Mouse (Mus musculus) left cerebral cortex, postnatal 36 days (tissue): ENCODE results near the gene Itpa. TPM values are rescaled to one million over a fixed set of nuclear protein-coding genes. Genes with fewer than 3 reads are reported as not detected.

Source experiments
- DNase-seq, 2 experiments: peaks; one replicate each; pipeline ENCODE4 v3.0.0; 2021 to 2022; ENCODE audit warnings: low spot score in 2 of 2, mixed read lengths in 1 of 2
- intact Hi-C: fragments of 180-260 bp; cut with DNase I; formaldehyde crosslinking; loops from one replicate; pipeline ENCODE4 v1.15.1; 2025
- total RNA-seq, 2 experiments: library from RNA; stranded (reverse); gene quantifications; 2 replicates each; pipeline ENCODE4 v1.2.3; 2021

Gene Itpa
- total RNA-seq, 2 experiments from 2014 or later, result 39.5 to 42.1 TPM

- no peak for DNase-seq
- intact Hi-C loops, result no loop called here
Measured at GRCm38 (mm10) chr2:130707057-130707456, 39.6 kb downstream of the Itpa start.

DNA sequence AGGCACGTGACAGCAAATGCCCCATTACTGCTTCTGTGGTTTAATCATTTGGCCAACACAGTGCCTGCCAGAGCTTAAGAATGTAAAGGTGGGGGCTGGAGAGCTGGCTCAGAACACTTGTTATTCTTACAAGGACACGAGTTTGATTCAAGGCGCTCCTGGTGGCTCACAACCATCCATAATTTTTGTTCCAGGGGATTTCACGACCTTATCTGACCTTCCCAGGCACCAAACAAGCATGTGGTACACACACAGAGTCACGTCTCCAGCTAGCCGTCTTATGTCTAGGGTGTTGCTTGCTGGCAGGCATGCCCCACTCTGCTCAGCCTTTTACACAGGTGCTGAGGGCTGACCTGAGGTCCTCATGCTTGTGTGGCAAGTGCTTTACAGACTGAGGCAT lies 50.5 kb downstream of the Itpa start:
- intact Hi-C loops, result no loop called here
- no peak for DNase-seq

GRCm38 (mm10) chr2:130724369-130724768 lies 57.0 kb downstream of the Itpa start:
- intact Hi-C loops, result no loop called here
- DNase-seq, result no peak

DNA sequence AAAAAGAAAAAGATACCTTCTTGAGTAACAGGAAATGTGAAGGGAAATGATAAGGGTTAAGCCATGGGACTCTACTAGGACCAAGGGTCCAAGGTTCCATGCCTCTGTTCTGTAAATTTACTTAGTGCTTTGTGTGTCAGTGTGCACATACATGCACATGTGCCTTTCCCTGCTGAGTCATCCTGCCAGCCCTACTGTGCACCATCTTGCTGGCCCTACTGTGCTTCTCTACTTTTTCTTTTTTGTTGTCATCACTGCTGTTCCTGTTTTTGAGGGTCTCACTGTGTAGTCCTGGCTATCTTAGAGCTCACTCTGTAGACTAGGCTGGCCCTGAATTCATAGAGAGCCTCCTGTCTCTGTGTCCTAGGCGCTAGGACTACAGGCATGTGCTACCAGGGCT lies 60.3 kb downstream of the Itpa start:
- intact Hi-C loops, result no loop called here
- DNase-seq, result no peak

DNA sequence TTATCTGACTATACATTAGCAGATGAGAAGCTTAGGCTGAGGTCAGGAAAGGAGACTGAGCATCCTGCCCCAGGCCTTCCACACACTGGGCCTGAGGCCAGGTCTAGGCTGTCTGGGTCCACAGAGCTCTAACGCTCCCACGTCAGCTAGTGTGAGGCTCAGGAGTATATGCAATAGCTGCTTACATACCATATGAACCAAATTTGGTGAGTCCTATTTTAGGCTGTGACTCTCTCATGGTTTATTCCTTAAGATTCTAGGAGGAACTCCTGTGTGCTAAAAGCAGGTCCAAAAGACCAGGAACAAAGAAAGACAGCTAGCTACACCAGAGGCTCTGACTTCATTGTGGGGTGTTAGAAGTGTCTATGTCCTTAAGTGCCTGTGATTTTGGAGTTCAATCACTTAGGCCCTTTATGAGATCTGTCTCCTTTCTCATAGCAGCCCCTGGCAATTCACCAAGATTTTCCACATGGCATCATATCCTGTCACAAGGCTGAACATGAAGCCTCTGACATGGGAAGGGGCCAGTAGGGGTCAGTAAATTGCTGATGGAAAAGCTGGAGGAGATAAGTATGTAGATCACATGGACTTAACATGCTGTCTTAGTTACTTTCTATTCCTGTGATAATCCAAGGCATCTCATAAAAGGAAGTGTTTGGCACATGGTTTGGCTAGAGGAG lies 61.6 kb downstream of the Itpa start:
- intact Hi-C loops, result no loop called here
- peak; percentile 28 to 34 for DNase-seq

GRCm38 (mm10) chr2:130730746-130731145 lies 63.3 kb downstream of the Itpa start:
- no peak for DNase-seq
- intact Hi-C loops, result no loop called here

Other genes starting within 250 kb of the Itpa start
- 10 to 100 TPM; 78.0 to 78.3 TPM for gene Vps16, start 243.3 kb upstream of the Itpa start, total RNA-seq
- 10 to 100 TPM; 26.0 to 28.8 TPM for gene Pced1a, start 242.9 kb upstream of the Itpa start, total RNA-seq
- 100 to 1,000 TPM; 239 to 240 TPM for gene Ptpra, start 217.3 kb upstream of the Itpa start, total RNA-seq
- 10 to 100 TPM; 72.2 to 82.6 TPM for gene Mrps26, start 103.9 kb upstream of the Itpa start, total RNA-seq
- gene Oxt, start 91.4 kb upstream of the Itpa start, total RNA-seq, result 1 to 10 TPM in 1 of 2 experiments, not detected in 1; 1.7 TPM
- 10 to 100 TPM in 1 of 2 experiments, 1 to 10 TPM in 1; 2.9 to 17.5 TPM for gene Avp, start 85.1 kb upstream of the Itpa start, total RNA-seq
- 1 to 10 TPM; 7.7 to 8.9 TPM for gene Fastkd5, start 37.6 kb upstream of the Itpa start, total RNA-seq
- gene Ubox5, start 37.6 kb upstream of the Itpa start, total RNA-seq, result 10 to 100 TPM in 1 of 2 experiments, 1 to 10 TPM in 1; 9.7 to 11.3 TPM
- 100 to 1,000 TPM; 183 to 206 TPM for gene Lzts3, start 24.8 kb upstream of the Itpa start, total RNA-seq
- 100 to 1,000 TPM in 1 of 2 experiments, 10 to 100 TPM in 1; 97.9 to 102 TPM for gene Ddrgk1, start 3.0 kb upstream of the Itpa start, total RNA-seq
- gene Slc4a11, start 29.9 kb downstream of the Itpa start, total RNA-seq, result 1 to 10 TPM; 1.4 to 2.3 TPM
- gene 4930402H24Rik, start 238.8 kb downstream of the Itpa start, total RNA-seq, result 10 to 100 TPM; 66.0 to 77.8 TPM
- gene Atrn, start 238.9 kb downstream of the Itpa start, total RNA-seq, result 100 to 1,000 TPM; 125 to 128 TPM